Mouse (Mus musculus): ENCODE results near the gene Coq10b. TPM values are rescaled to one million over a fixed set of nuclear protein-coding genes. Genes with fewer than 3 reads are reported as not detected.

The Coq10b gene
- 169 TPM for polyA plus RNA-seq (2014; fragmentation: Illumina TruSeq; extraction: RNeasy Lipid Tissue Mini Kit (QIAGEN cat#74804); ENCODE audit: low replicate concordance)

GRCm38 (mm10) chr1:55052355-55052953 is at the start of gene Coq10b:
Coq10b (plus strand) TSS chr1:55052770.

GRCm38 (mm10) chr1:55027253-55027801 is 25.2 kb upstream of the Coq10b start, which contains the start of gene Sf3b1:
Sf3b1 (minus strand) TSS chr1:55027481.

GRCm38 (mm10) chr1:55087932-55088610 is 35.5 kb downstream of the Coq10b start, which contains the start of the genes Hspe1 and Hspd1:
Hspe1 (plus strand) TSS chr1:55088132.
Hspd1 (minus strand) TSS chr1:55088243.

Other genes starting within 250 kb of the Coq10b start
- 21.1 TPM for gene Ankrd44, start 126.4 kb upstream of the Coq10b start, polyA plus RNA-seq (2014; fragmentation: Illumina TruSeq; extraction: RNeasy Lipid Tissue Mini Kit (QIAGEN cat#74804); ENCODE audit: low replicate concordance)
- gene Sf3b1, start 25.3 kb upstream of the Coq10b start, polyA plus RNA-seq (2014; fragmentation: Illumina TruSeq; extraction: RNeasy Lipid Tissue Mini Kit (QIAGEN cat#74804); ENCODE audit: low replicate concordance): 419 TPM
- 332 TPM for gene Hspe1, start 35.4 kb downstream of the Coq10b start, polyA plus RNA-seq (2014; fragmentation: Illumina TruSeq; extraction: RNeasy Lipid Tissue Mini Kit (QIAGEN cat#74804); ENCODE audit: low replicate concordance)
- gene Hspd1, start 35.5 kb downstream of the Coq10b start, polyA plus RNA-seq (2014; fragmentation: Illumina TruSeq; extraction: RNeasy Lipid Tissue Mini Kit (QIAGEN cat#74804); ENCODE audit: low replicate concordance): 483 TPM
- 270 TPM for gene Mob4, start 78.5 kb downstream of the Coq10b start, polyA plus RNA-seq (2014; fragmentation: Illumina TruSeq; extraction: RNeasy Lipid Tissue Mini Kit (QIAGEN cat#74804); ENCODE audit: low replicate concordance)
- gene Rftn2, start 174.0 kb downstream of the Coq10b start, polyA plus RNA-seq (2014; fragmentation: Illumina TruSeq; extraction: RNeasy Lipid Tissue Mini Kit (QIAGEN cat#74804); ENCODE audit: low replicate concordance): 3.3 TPM
- gene Mars2, start 184.4 kb downstream of the Coq10b start, polyA plus RNA-seq (2014; fragmentation: Illumina TruSeq; extraction: RNeasy Lipid Tissue Mini Kit (QIAGEN cat#74804); ENCODE audit: low replicate concordance): 8.3 TPM